13 mouse cellular contexts compared by ENCODE assay signal in genomic region chr14:11151634-11152321, GRCm38 (mm10). TPM values are rescaled to one million over a fixed set of nuclear protein-coding genes. Genes with fewer than 3 reads are reported as not detected.
DNase-seq lines count a peak whose midpoint lies in the region; ATAC-seq and TF ChIP-seq lines count a peak whose summit lies in the region.
"Had no signal": no experiment of that assay in that cellular context is flagged by ENCODE, and none has a peak within 500 bp of the region (broad histone marks: within the 10 kb centered on the region; RNA-seq: fewer than 3 reads in every experiment).

No protein-coding gene starts in this region.

- TF ChIP-seq CTCF in lung, adult 2 months (IDR thresholded peaks at IDR 0.05; ENCODE audit: insufficient read depth, low read length) = no peak

- intact Hi-C loops in heart, postnatal 14 days (cut with DNase I) = no loop called here

- H3K4me2 ChIP-seq in embryonic facial prominence, embryonic 14.5 days (ENCODE audit: low read depth, low read length) = no peak overlapping the region
- H3K4me2 ChIP-seq: heart, embryonic 15.5 days; liver, embryonic 13.5 days; midbrain, embryonic 13.5 days had no signal

- peak; percentile 3 to 11 for DNase-seq in adrenal gland, postnatal 36 days
- DNase-seq in adrenal gland, postnatal 4 days (ENCODE audit: low spot score in 2 of 2) = no peak
- peak; percentile 73 for DNase-seq in embryonic facial prominence, embryonic 14.5 days (ENCODE audit: low spot score)
- DNase-seq in heart, postnatal 14 days = peak; percentile 81 to 83
- peak; percentile 8 for DNase-seq in lung, adult 2 months
- no peak for DNase-seq in B cell, adult 2 months
- no peak for DNase-seq in spleen, adult 12 weeks (ENCODE audit: low spot score)
- DNase-seq in forebrain, embryonic 10.5 days (ENCODE audit: extremely low spot score, low spot score) = no peak
- DNase-seq: cerebellum, postnatal 25 days; liver, embryonic 13.5 days had no signal

- H3K36me3 ChIP-seq in embryonic facial prominence, embryonic 14.5 days (ENCODE audit: control insufficient read depth, insufficient read depth, low read length) = no peaks in the 10 kb centered on the region
- no peaks in the 10 kb centered on the region for H3K36me3 ChIP-seq in forebrain, embryonic 10.5 days (replicated peaks)
- H3K36me3 ChIP-seq: heart, embryonic 15.5 days; liver, embryonic 13.5 days; midbrain, embryonic 13.5 days had no signal

- H3K4me1 ChIP-seq in embryonic facial prominence, embryonic 14.5 days (ENCODE audit: control insufficient read depth, insufficient read depth, low read length) = no peaks in the 10 kb centered on the region
- H3K4me1 ChIP-seq in lung, adult 2 months (ENCODE audit: control insufficient read depth, insufficient read depth, low read length) = no peaks in the 10 kb centered on the region
- peaks cover 5% of the 10 kb centered on the region; the same call in 1 of the 2 replicates for H3K4me1 ChIP-seq in forebrain, embryonic 10.5 days
- H3K4me1 ChIP-seq: heart, embryonic 15.5 days; liver, embryonic 13.5 days; midbrain, embryonic 13.5 days had no signal

- peak; percentile 86 for ATAC-seq in embryonic facial prominence, embryonic 14.5 days (ENCODE audit: low read depth)
- ATAC-seq: intestine, embryonic 16.5 days; midbrain, embryonic 13.5 days had no signal

- no peaks in the 10 kb centered on the region for H3K9me3 ChIP-seq in embryonic facial prominence, embryonic 14.5 days (ENCODE audit: control insufficient read depth, low read length)
- H3K9me3 ChIP-seq in forebrain, embryonic 10.5 days = no peaks in the 10 kb centered on the region
- H3K9me3 ChIP-seq: heart, embryonic 15.5 days; liver, embryonic 13.5 days; midbrain, embryonic 13.5 days had no signal

- H3K4me3 ChIP-seq in embryonic facial prominence, embryonic 14.5 days (ENCODE audit: low read depth, low read length) = no peak overlapping the region
- H3K4me3 ChIP-seq in lung, adult 2 months (replicated peaks; ENCODE audit: extremely low read depth, low read depth, low read length) = no peak overlapping the region
- no peak overlapping the region for H3K4me3 ChIP-seq in forebrain, embryonic 10.5 days
- H3K4me3 ChIP-seq: heart, embryonic 15.5 days; liver, embryonic 13.5 days; midbrain, embryonic 13.5 days had no signal

- H3K27ac ChIP-seq in embryonic facial prominence, embryonic 14.5 days (replicated peaks; ENCODE audit: low read depth, low read length) = no peak overlapping the region
- H3K27ac ChIP-seq in forebrain, embryonic 10.5 days = no peak overlapping the region
- H3K27ac ChIP-seq: heart, embryonic 15.5 days; liver, embryonic 13.5 days; midbrain, embryonic 13.5 days had no signal

- no peaks in the 10 kb centered on the region for H3K27me3 ChIP-seq in embryonic facial prominence, embryonic 14.5 days (replicated peaks; ENCODE audit: control insufficient read depth, insufficient read depth, low read length)
- H3K27me3 ChIP-seq in forebrain, embryonic 10.5 days (ENCODE audit: poor library complexity, severe bottlenecking) = no peaks in the 10 kb centered on the region
- H3K27me3 ChIP-seq: heart, embryonic 15.5 days; liver, embryonic 13.5 days; midbrain, embryonic 13.5 days had no signal

- 60% methylated on average over 9 of the region's 9 CpGs for WGBS in embryonic facial prominence, embryonic 14.5 days
- 64% methylated on average over 9 of the region's 9 CpGs for WGBS in lung, adult 2 months
- 80% methylated on average over 9 of the region's 9 CpGs for WGBS in forebrain, embryonic 10.5 days

- TF ChIP-seq POLR2A in lung, adult 2 months (IDR thresholded peaks at IDR 0.05; ENCODE audit: borderline replicate concordance, extremely low read depth, low read depth, low read length) = no peak

- no peak overlapping the region for H3K9ac ChIP-seq in embryonic facial prominence, embryonic 14.5 days (ENCODE audit: low read depth, low read length)
- H3K9ac ChIP-seq: heart, embryonic 15.5 days; liver, embryonic 13.5 days; midbrain, embryonic 13.5 days had no signal

RNA-seq across cellular contexts. Expression of gene Fhit, which starts 10.1 kb away (rescaled TPM):
- 10 to 100 TPM; 10.9 to 12.9 TPM for total RNA-seq in adrenal gland, postnatal 36 days (2021)
- 10 to 100 TPM; 14.7 to 19.2 TPM for total RNA-seq in adrenal gland, postnatal 4 days (2021)
- polyA plus RNA-seq in embryonic facial prominence, embryonic 14.5 days (2014; fragmentation: Nextera tagmentation; extraction: Ambion mirVana) = 6.4 and 8.1 TPM in 2 replicates
- total RNA-seq in heart, postnatal 14 days (2021) = 1 to 10 TPM; 4.3 to 7.1 TPM
- 1.5 and 1.6 TPM in 2 replicates for polyA plus RNA-seq in lung, adult 2 months (2012; rRNA removed)
- polyA plus RNA-seq in forebrain, embryonic 10.5 days (2016; fragmentation: Nextera tagmentation; extraction: Ambion mirVana) = 1.2 and 1.4 TPM in 2 replicates

Comparison
In these comparisons a context has a peak if more than half of its experiments do, and no peak if none do; other contexts are left out.
1. DNase-seq: peak in adrenal gland, postnatal 36 days (2 of 2), embryonic facial prominence, embryonic 14.5 days (single experiment), heart, postnatal 14 days (2 of 2) and lung, adult 2 months (single experiment); none in adrenal gland, postnatal 4 days (0 of 2), B cell, adult 2 months (0 of 2), spleen, adult 12 weeks (single experiment) and forebrain, embryonic 10.5 days (single experiment).